Mouse (Mus musculus) lung, postnatal 0 days (tissue): ENCODE results near the gene Ssbp3. TPM values are rescaled to one million over a fixed set of nuclear protein-coding genes. Genes with fewer than 3 reads are reported as not detected.

Experiments used
- ATAC-seq: fragments of 200-750 bp; cut with Nextera tagmentation; 2 replicates; pipeline ENCODE4 v1.8.0; 2017; ENCODE audit warnings: moderate library complexity
- DNase-seq: peaks from one replicate; pipeline ENCODE4 v3.0.0-alpha.2; 2016; ENCODE audit warnings: low spot score
- H3K27ac ChIP-seq: fragments of 300-500 bp; sonication (generic); 2 replicates; pipeline ENCODE4 v1.5.1; 2014; ENCODE audit warnings: antibody characterized with exemption, mild to moderate bottlenecking, low read length, mixed read lengths
- H3K27me3 ChIP-seq: fragments of 300-500 bp; sonication (generic); replicated peaks from 2 replicates; pipeline ENCODE4 v1.6.1; 2014; ENCODE audit warnings: low read length, mixed read lengths; ENCODE audit not compliant: insufficient read depth
- H3K36me3 ChIP-seq: fragments of 300-500 bp; sonication (generic); 2 replicates; pipeline ENCODE4 v1.6.1; 2014; ENCODE audit warnings: low read length, mixed read lengths; ENCODE audit not compliant: insufficient read depth
- H3K4me1 ChIP-seq: fragments of 300-500 bp; sonication (generic); 2 replicates; pipeline ENCODE4 v1.6.1; 2014; ENCODE audit warnings: antibody characterized with exemption, low read depth, low read length, mixed read lengths; ENCODE audit not compliant: insufficient read depth
- H3K4me2 ChIP-seq: fragments of 300-500 bp; sonication (generic); replicated peaks from 2 replicates; pipeline ENCODE4 v1.6.1; 2014; ENCODE audit warnings: low read depth, mild to moderate bottlenecking, low read length, moderate library complexity, mixed read lengths
- H3K4me3 ChIP-seq: fragments of 300-500 bp; sonication (generic); 2 replicates; pipeline ENCODE4 v1.5.1; 2014; ENCODE audit warnings: low read depth, low read length
- H3K9ac ChIP-seq: fragments of 300-500 bp; sonication (generic); replicated peaks from 2 replicates; pipeline ENCODE4 v1.6.1; 2014; ENCODE audit warnings: low read depth, mild to moderate bottlenecking
- H3K9me3 ChIP-seq: fragments of 300-500 bp; sonication (generic); 2 replicates; pipeline ENCODE4 v1.6.1; 2016; ENCODE audit warnings: low read length, mixed read lengths
- CTCF ChIP-seq: IDR thresholded peaks from 2 replicates; pipeline ENCODE4 v1.5.1; 2016; ENCODE audit warnings: antibody characterized with exemption, mild to moderate bottlenecking
- EP300 ChIP-seq: IDR thresholded peaks from 2 replicates; pipeline ENCODE4 v1.6.1; 2016; ENCODE audit warnings: antibody characterized with exemption, mild to moderate bottlenecking, control low read depth
- WGBS: fragments of 180-500 bp; shearing (Covaris S2); extraction: QIAGEN DNeasy Blood & Tissue Kit; methylation state at CpG from one replicate; pipeline ENCODE4 v1.1.7; 2014; 5-methylcytosine and 5-hydroxymethylcytosine counted together
- polyA plus RNA-seq: library from polyadenylated mRNA; unstranded; fragments of >200 nt; fragmentation: Nextera tagmentation; extraction: Ambion mirVana; gene quantifications from 2 replicates; pipeline ENCODE4 v1.2.1, GENCODE M21; 2015

Ssbp3 gene
- polyA plus RNA-seq, 1 experiment from 2014 or later: 40.2 TPM

GRCm38 (mm10) chr4:107079716-107080115 lies 169.2 kb downstream of the Ssbp3 start:
- DNase-seq (peak; percentile 9), ATAC-seq (no peak)
- Histone ChIP-seq H3K4me2 (no peak overlapping the region), H3K27me3 (no peaks in the 10 kb centered on the region), H3K36me3 (no peaks in the 10 kb centered on the region), H3K9ac (no peak overlapping the region), H3K9me3 (no peaks in the 10 kb centered on the region), H3K4me1 (no peaks in the 10 kb centered on the region), H3K27ac (no peak overlapping the region), H3K4me3 (no peak overlapping the region)
- no peak for TF ChIP-seq CTCF
- no peak for TF ChIP-seq EP300

DNA sequence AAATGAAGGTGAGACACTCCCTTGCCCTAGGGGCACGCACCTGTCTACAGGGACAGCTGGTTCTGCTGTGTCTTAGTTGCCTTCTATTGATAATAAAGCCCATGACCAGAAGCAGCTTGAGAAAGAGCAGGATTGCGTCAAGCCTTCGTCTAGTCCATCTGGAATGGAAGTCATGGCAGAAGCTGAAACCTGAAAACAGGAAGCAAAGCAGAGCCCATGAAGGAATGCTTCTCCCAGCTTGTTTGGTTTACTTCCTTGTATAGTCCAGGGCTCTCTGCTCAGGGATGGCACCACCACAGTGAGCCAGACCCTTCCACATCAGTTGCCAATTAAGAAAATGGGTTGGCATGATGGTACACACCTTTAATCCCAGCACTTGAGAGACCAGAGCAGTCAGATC lies 171.7 kb downstream of the Ssbp3 start:
- WGBS: 79% methylated on average over 3 of the region's 3 CpGs
- Histone ChIP-seq H3K27ac (no peak overlapping the region), H3K4me2 (no peak overlapping the region), H3K4me3 (no peak overlapping the region), H3K9ac (no peak overlapping the region), H3K4me1 (no peaks in the 10 kb centered on the region), H3K9me3 (no peaks in the 10 kb centered on the region), H3K36me3 (no peaks in the 10 kb centered on the region), H3K27me3 (no peaks in the 10 kb centered on the region)
- DNase-seq (no peak), ATAC-seq (no peak)
- TF ChIP-seq CTCF: no peak
- no peak for TF ChIP-seq EP300

DNA sequence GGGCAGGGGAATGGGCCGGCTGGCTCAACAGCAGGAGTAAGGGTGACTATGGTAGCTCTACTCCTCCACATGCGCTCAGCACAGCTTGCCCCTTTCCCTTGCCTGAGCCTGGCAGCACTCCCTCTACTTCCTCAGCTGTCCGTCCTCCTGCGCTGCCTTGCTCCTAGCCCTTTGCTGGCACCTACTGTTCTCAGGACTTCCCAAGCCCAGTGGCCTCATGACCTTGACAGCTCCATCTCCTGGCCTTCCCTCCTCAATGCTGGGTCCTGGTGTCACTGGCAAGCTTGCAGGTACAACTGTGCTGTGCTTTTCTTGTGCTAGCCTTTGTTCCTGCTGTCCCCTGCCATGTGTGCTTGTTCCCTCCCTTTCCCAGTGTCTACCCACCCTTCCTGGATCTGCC lies 172.6 kb downstream of the Ssbp3 start:
- Histone ChIP-seq H3K9ac (no peak overlapping the region), H3K36me3 (no peaks in the 10 kb centered on the region), H3K4me1 (no peaks in the 10 kb centered on the region), H3K27ac (no peak overlapping the region), H3K9me3 (no peaks in the 10 kb centered on the region), H3K27me3 (no peaks in the 10 kb centered on the region), H3K4me2 (no peak overlapping the region), H3K4me3 (no peak overlapping the region)
- 81% methylated on average over 4 of the region's 4 CpGs for WGBS
- DNase-seq (no peak), ATAC-seq (no peak)
- no peak for TF ChIP-seq EP300
- TF ChIP-seq CTCF: no peak

DNA sequence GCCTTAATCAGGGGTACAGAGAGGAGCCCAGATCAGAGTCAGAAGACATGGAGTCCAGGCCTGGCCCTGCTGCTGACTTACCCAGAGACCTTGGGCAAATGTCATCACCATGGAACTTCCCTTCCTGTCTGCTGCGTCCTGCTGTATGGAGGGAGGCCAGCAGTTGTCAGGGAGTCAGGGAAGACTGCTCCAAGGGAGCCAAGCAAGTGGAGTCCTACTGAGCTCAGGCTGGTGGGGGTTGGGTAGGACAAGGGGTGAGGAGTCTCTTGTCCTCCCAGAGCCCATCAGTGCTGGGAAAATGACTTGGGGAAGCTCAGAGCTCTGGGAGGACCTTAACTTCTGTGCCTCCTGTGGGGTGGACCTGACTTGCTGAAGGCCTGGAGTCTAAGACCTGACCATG lies 173.8 kb downstream of the Ssbp3 start:
- ATAC-seq (no peak), DNase-seq (no peak)
- Histone ChIP-seq H3K9me3 (no peaks in the 10 kb centered on the region), H3K27ac (no peak overlapping the region), H3K4me1 (no peaks in the 10 kb centered on the region), H3K9ac (no peak overlapping the region), H3K27me3 (no peaks in the 10 kb centered on the region), H3K36me3 (no peaks in the 10 kb centered on the region), H3K4me2 (no peak overlapping the region), H3K4me3 (no peak overlapping the region)
- TF ChIP-seq EP300 (no peak), CTCF (no peak)
- no CpG with 5 or more reads among the region's 1 CpGs for WGBS

DNA sequence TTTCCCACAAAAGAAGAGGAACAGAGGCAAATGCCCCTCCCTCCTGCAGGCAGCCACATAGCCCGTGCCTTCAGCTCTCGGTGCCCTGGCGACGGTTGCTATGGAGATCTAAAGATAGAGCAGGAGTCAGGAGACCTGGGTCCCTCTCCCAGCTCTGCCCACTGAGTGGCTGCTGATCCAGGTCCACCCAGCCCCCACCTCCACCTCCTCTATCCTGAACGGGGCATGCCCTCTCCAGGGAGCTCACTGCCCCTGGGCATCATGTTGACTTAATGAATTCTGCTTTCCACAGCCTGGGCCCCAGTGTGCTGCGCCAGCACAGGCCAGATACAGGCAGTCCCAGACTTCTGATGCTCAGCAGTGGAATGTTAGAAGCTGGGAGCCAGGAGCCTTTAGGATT lies 174.4 kb downstream of the Ssbp3 start:
- TF ChIP-seq CTCF (no peak), EP300 (no peak)
- 27% methylated on average over 6 of the region's 6 CpGs for WGBS
- no peaks in the 10 kb centered on the region for H3K36me3 ChIP-seq

DNA sequence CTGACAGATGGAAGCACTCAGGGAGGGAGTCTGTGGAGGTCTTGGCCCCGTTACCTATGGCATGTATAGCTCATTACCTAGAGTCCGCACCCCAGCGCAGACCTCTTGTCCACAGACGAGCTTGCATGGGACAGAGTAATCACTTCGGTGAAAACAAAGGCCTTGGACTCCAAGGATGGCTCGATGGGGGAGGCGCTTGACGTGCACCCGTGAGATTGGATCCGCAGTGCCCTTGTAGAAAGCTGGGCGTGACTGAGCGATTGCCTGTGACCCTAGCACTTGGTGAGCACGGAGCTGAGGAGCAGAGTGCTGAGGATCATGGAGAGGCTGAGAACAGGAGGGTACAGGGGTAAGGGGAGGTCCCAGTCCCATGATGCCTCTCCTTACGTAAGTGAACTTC lies 181.2 kb downstream of the Ssbp3 start:
- 80% methylated on average over 14 of the region's 14 CpGs for WGBS
- no peak for TF ChIP-seq CTCF
- TF ChIP-seq EP300: no peak

More for the DNA sequence above, 174.4 kb downstream of the Ssbp3 start:
- Histone ChIP-seq H3K9me3 (no peaks in the 10 kb centered on the region), H3K4me1 (no peaks in the 10 kb centered on the region), H3K4me2 (no peak overlapping the region), H3K27me3 (no peaks in the 10 kb centered on the region), H3K27ac (no peak overlapping the region), H3K4me3 (no peak overlapping the region), H3K9ac (no peak overlapping the region)
- ATAC-seq: peak; percentile 33
- no peak for DNase-seq

GRCm38 (mm10) chr4:107094484-107095187 lies 184.1 kb downstream of the Ssbp3 start:
- H3K27ac ChIP-seq: no peak overlapping the region
- H3K4me2 ChIP-seq: no peak overlapping the region
- no peak overlapping the region for H3K9ac ChIP-seq
- DNase-seq (no peak), ATAC-seq (no peak)
- no peak for TF ChIP-seq CTCF
- TF ChIP-seq EP300: no peak
- H3K9me3 ChIP-seq: no peaks in the 10 kb centered on the region
- no peaks in the 10 kb centered on the region for H3K4me1 ChIP-seq
- no peaks in the 10 kb centered on the region for H3K36me3 ChIP-seq
- 71% methylated on average over 16 of the region's 16 CpGs for WGBS
- H3K27me3 ChIP-seq: no peaks in the 10 kb centered on the region
- H3K4me3 ChIP-seq: no peak overlapping the region

More for the DNA sequence above, 181.2 kb downstream of the Ssbp3 start:
- no peak overlapping the region for H3K9ac ChIP-seq
- H3K27ac ChIP-seq: no peak overlapping the region
- H3K4me1 ChIP-seq: no peaks in the 10 kb centered on the region
- H3K4me3 ChIP-seq: no peak overlapping the region
- H3K27me3 ChIP-seq: no peaks in the 10 kb centered on the region
- ATAC-seq (no peak), DNase-seq (no peak)
- no peaks in the 10 kb centered on the region for H3K9me3 ChIP-seq
- no peaks in the 10 kb centered on the region for H3K36me3 ChIP-seq
- H3K4me2 ChIP-seq: no peak overlapping the region
